Mouse (Mus musculus): ENCODE results near the gene Ralgapa1. TPM values are rescaled to one million over a fixed set of nuclear protein-coding genes. Genes with fewer than 3 reads are reported as not detected.
"Not testable (repeated sequence)": the region's sequence is repeated elsewhere in the genome, so short reads cannot be mapped to it uniquely, and the experiment has no call there.

The Ralgapa1 gene
- polyA plus RNA-seq, 1 experiment from 2014 or later, result 14.3 TPM

- no peak overlapping the region for H3K9ac ChIP-seq
- 74% methylated on average over 3 of the region's 3 CpGs for WGBS
Observed at GRCm38 (mm10) chr12:55622615-55623245, 198.2 kb downstream of the Ralgapa1 start.

GRCm38 (mm10) chr12:55620321-55620720 lies 200.6 kb downstream of the Ralgapa1 start:
- H3K36me3 ChIP-seq, result no peaks in the 10 kb centered on the region
- no peaks in the 10 kb centered on the region for H3K9me3 ChIP-seq
- H3K27ac ChIP-seq, result no peak overlapping the region
- no peaks in the 10 kb centered on the region for H3K4me1 ChIP-seq (replicated peaks)
- no peak overlapping the region for H3K4me2 ChIP-seq (replicated peaks)
- no peak overlapping the region for H3K4me3 ChIP-seq (replicated peaks)
- WGBS, result 80% methylated on average over 2 of the region's 2 CpGs
- H3K9ac ChIP-seq, result no peak overlapping the region
- ATAC-seq, result no peak
- H3K27me3 ChIP-seq (replicated peaks), result no peaks in the 10 kb centered on the region

More at GRCm38 (mm10) chr12:55622615-55623245, 198.2 kb downstream of the Ralgapa1 start:
- no peak for ATAC-seq
- no peak overlapping the region for H3K27ac ChIP-seq
- no peak overlapping the region for H3K4me3 ChIP-seq (replicated peaks)
- no peaks in the 10 kb centered on the region for H3K9me3 ChIP-seq
- no peaks in the 10 kb centered on the region for H3K4me1 ChIP-seq (replicated peaks)
- no peak overlapping the region for H3K4me2 ChIP-seq (replicated peaks)
- no peaks in the 10 kb centered on the region for H3K36me3 ChIP-seq
- H3K27me3 ChIP-seq (replicated peaks), result no peaks in the 10 kb centered on the region

GRCm38 (mm10) chr12:55610812-55611211 lies 210.2 kb downstream of the Ralgapa1 start:
- Histone ChIP-seq H3K9ac (no peak overlapping the region), H3K4me3 (replicated peaks) (no peak overlapping the region), H3K9me3 (no peaks in the 10 kb centered on the region), H3K36me3 (no peaks in the 10 kb centered on the region), H3K27ac (no peak overlapping the region), H3K27me3 (replicated peaks) (no peaks in the 10 kb centered on the region), H3K4me2 (replicated peaks) (no peak overlapping the region), H3K4me1 (replicated peaks) (no peaks in the 10 kb centered on the region)
- ATAC-seq, result no peak
- WGBS, result 68% methylated on average over 2 of the region's 2 CpGs

GRCm38 (mm10) chr12:55607902-55608301 lies 213.1 kb downstream of the Ralgapa1 start:
- ATAC-seq, result no peak
- Histone ChIP-seq H3K36me3 (no peaks in the 10 kb centered on the region), H3K4me1 (replicated peaks) (no peaks in the 10 kb centered on the region), H3K27me3 (replicated peaks) (no peaks in the 10 kb centered on the region), H3K9me3 (no peaks in the 10 kb centered on the region), H3K4me3 (replicated peaks) (no peak overlapping the region), H3K9ac (no peak overlapping the region), H3K27ac (no peak overlapping the region), H3K4me2 (replicated peaks) (no peak overlapping the region)
- WGBS, result 38% methylated on average over 4 of the region's 4 CpGs

- H3K4me1 ChIP-seq (replicated peaks), result peaks cover 13% of the 10 kb centered on the region
Observed at GRCm38 (mm10) chr12:55604411-55604810, 216.6 kb downstream of the Ralgapa1 start.

GRCm38 (mm10) chr12:55600503-55600994 lies 220.4 kb downstream of the Ralgapa1 start:
- peaks cover 43% of the 10 kb centered on the region for H3K27me3 ChIP-seq (replicated peaks)
- peak; percentile 45; the same call in 1 of the 2 replicates for ATAC-seq

More at GRCm38 (mm10) chr12:55604411-55604810, 216.6 kb downstream of the Ralgapa1 start:
- Histone ChIP-seq H3K36me3 (no peaks in the 10 kb centered on the region), H3K27me3 (replicated peaks) (peaks cover 20% of the 10 kb centered on the region), H3K9ac (no peak overlapping the region), H3K9me3 (no peaks in the 10 kb centered on the region), H3K27ac (no peak overlapping the region), H3K4me2 (replicated peaks) (no peak overlapping the region), H3K4me3 (replicated peaks) (no peak overlapping the region)
- 76% methylated on average over 3 of the region's 3 CpGs for WGBS
- no peak for ATAC-seq

GRCm38 (mm10) chr12:55599639-55600502 lies 221.1 kb downstream of the Ralgapa1 start:
- ATAC-seq, result peak; percentile 88
- Histone ChIP-seq H3K4me3 (replicated peaks) (peak overlapping the region; percentile 45), H3K9me3 (no peaks in the 10 kb centered on the region), H3K27me3 (replicated peaks) (peaks cover 43% of the 10 kb centered on the region), H3K36me3 (no peaks in the 10 kb centered on the region), H3K4me2 (replicated peaks) (peak overlapping the region; percentile 88), H3K9ac (no peak overlapping the region), H3K27ac (no peak overlapping the region), H3K4me1 (replicated peaks) (peaks cover 21% of the 10 kb centered on the region)
- 1% methylated on average over 108 of the region's 109 CpGs for WGBS

More at GRCm38 (mm10) chr12:55600503-55600994, 220.4 kb downstream of the Ralgapa1 start:
- H3K9ac ChIP-seq, result no peak overlapping the region
- H3K4me3 ChIP-seq (replicated peaks), result peak overlapping the region; percentile 15
- peaks cover 21% of the 10 kb centered on the region for H3K4me1 ChIP-seq (replicated peaks)
- no peaks in the 10 kb centered on the region for H3K9me3 ChIP-seq
- WGBS, result 5% methylated on average over 42 of the region's 42 CpGs
- H3K27ac ChIP-seq, result no peak overlapping the region
- H3K36me3 ChIP-seq, result no peaks in the 10 kb centered on the region
- peak overlapping the region; percentile 88 for H3K4me2 ChIP-seq (replicated peaks)

GRCm38 (mm10) chr12:55598887-55599561 lies 221.9 kb downstream of the Ralgapa1 start, which contains the start of gene Insm2:
Gene Insm2 (plus strand): TSS chr12:55599427.
- under 1% methylated on average over 72 of the region's 77 CpGs for WGBS

GRCm38 (mm10) chr12:55598537-55598886 lies 222.5 kb downstream of the Ralgapa1 start:
- H3K27me3 ChIP-seq (replicated peaks), result peaks cover 43% of the 10 kb centered on the region
- H3K4me3 ChIP-seq (replicated peaks), result peak overlapping the region; percentile 45
- WGBS, result 7% methylated on average over 7 of the region's 7 CpGs
- ATAC-seq, result no peak
- H3K9me3 ChIP-seq, result no peaks in the 10 kb centered on the region
- H3K4me1 ChIP-seq (replicated peaks), result peaks cover 21% of the 10 kb centered on the region
- no peak overlapping the region for H3K9ac ChIP-seq
- H3K27ac ChIP-seq, result no peak overlapping the region
- no peaks in the 10 kb centered on the region for H3K36me3 ChIP-seq
- peak overlapping the region; percentile 88 for H3K4me2 ChIP-seq (replicated peaks)

More at GRCm38 (mm10) chr12:55598887-55599561, 221.9 kb downstream of the Ralgapa1 start, which contains the start of gene Insm2:
- peak within 1 kb of the TSS; percentile 45 for H3K4me3 ChIP-seq (replicated peaks)
- peaks cover 21% of the 10 kb centered on the region for H3K4me1 ChIP-seq (replicated peaks)
- H3K36me3 ChIP-seq, result no peaks in the 10 kb centered on the region
- peaks cover 43% of the 10 kb centered on the region for H3K27me3 ChIP-seq (replicated peaks)
- ATAC-seq, result peak; percentile 79
- H3K27ac ChIP-seq, result no peak within 1 kb of the TSS
- no peaks in the 10 kb centered on the region for H3K9me3 ChIP-seq
- no peak within 1 kb of the TSS for H3K9ac ChIP-seq
- H3K4me2 ChIP-seq (replicated peaks), result peak within 1 kb of the TSS; percentile 88

- H3K9ac ChIP-seq; ATAC-seq; H3K4me3 ChIP-seq (replicated peaks); H3K4me2 ChIP-seq (replicated peaks); H3K27ac ChIP-seq; H3K27me3 ChIP-seq (replicated peaks); H3K4me1 ChIP-seq (replicated peaks); H3K36me3 ChIP-seq; H3K9me3 ChIP-seq: not testable (repeated sequence)
- 56% methylated on average over 9 of the region's 9 CpGs for WGBS
Observed at GRCm38 (mm10) chr12:55586936-55587335, 234.0 kb downstream of the Ralgapa1 start.

GRCm38 (mm10) chr12:55573794-55574193 lies 247.2 kb downstream of the Ralgapa1 start:
- 7% methylated on average over 6 of the region's 6 CpGs for WGBS
- no peaks in the 10 kb centered on the region for H3K27me3 ChIP-seq (replicated peaks)
- no peak overlapping the region for H3K4me3 ChIP-seq (replicated peaks)
- H3K9ac ChIP-seq, result no peak overlapping the region
- H3K4me2 ChIP-seq (replicated peaks), result no peak overlapping the region
- H3K36me3 ChIP-seq, result no peaks in the 10 kb centered on the region
- no peak overlapping the region for H3K27ac ChIP-seq
- peak; percentile 53; the same call in 1 of the 2 replicates for ATAC-seq
- H3K9me3 ChIP-seq, result no peaks in the 10 kb centered on the region
- H3K4me1 ChIP-seq (replicated peaks), result no peaks in the 10 kb centered on the region

- Histone ChIP-seq H3K27me3 (replicated peaks) (no peaks in the 10 kb centered on the region), H3K4me3 (replicated peaks) (no peak overlapping the region), H3K4me1 (replicated peaks) (no peaks in the 10 kb centered on the region), H3K4me2 (replicated peaks) (no peak overlapping the region), H3K9ac (no peak overlapping the region), H3K36me3 (no peaks in the 10 kb centered on the region), H3K9me3 (no peaks in the 10 kb centered on the region), H3K27ac (no peak overlapping the region)
- ATAC-seq, result no peak
Observed at GRCm38 (mm10) chr12:55573089-55573488, 247.9 kb downstream of the Ralgapa1 start.

Measured in intestine, embryonic 15.5 days (tissue).